Mouse (Mus musculus) brain, adult 2 months (tissue): Measurements from ENCODE around the gene Defb23.
"Not testable (repeated sequence)": the region's sequence is repeated elsewhere in the genome, so short reads cannot be mapped to it uniquely, and the experiment has no call there.

Experiments used
- DNase-seq: peaks from one replicate; pipeline ENCODE4 v3.0.0; 2011; ENCODE audit warnings: low read depth, low spot score

Defb23 gene

GRCm38 (mm10) chr2:152436983-152437860 lies 27.2 kb downstream of the Defb23 start:
- DNase-seq: peak; percentile 88

- DNase-seq: peak; percentile 60
Observed at GRCm38 (mm10) chr2:152436405-152436901, 28.0 kb downstream of the Defb23 start.

- not testable (repeated sequence) for DNase-seq
Observed at GRCm38 (mm10) chr2:152428481-152428880, 35.9 kb downstream of the Defb23 start.

DNA sequence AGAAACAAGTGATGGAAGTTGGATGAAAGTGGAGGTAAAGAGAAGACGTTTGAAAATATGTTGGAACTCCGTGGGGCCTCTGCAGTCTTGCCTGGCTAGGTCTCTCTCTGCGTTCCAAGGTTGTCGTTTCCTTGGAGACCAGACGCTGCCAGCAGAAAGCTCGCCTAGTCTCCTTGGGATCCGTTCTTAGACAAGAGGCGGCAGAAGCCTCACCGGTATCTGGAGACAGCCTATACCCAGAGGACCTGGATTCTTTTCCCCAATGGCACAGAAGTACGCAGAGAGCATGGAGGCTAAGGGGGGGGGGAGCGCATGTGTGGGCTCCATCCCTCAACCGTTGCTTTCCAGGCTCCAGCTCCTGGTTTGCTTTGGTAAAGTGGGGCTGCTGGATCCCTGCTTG lies 36.9 kb downstream of the Defb23 start:
- DNase-seq: peak; percentile 82

DNA sequence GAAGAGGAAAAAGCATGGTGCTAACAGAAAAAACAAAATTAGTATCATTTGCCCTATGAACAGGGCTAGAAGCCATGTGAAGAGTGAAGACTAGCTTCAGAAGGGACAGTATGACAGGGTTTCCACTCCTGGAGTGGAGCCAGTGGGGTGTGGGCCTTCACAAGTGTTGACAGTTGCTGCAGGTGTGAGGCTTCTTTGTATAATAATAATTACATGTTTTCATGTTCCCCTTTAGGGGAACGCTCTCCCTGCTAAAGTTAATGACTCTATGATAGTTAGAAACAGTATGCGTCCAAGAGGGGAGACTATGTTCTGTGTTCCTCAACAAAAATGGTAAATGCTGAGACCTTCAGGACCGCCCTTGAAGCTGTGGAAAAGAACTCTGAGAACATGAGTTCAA lies 48.6 kb downstream of the Defb23 start:
- DNase-seq: no peak

GRCm38 (mm10) chr2:152415287-152415686 lies 49.1 kb downstream of the Defb23 start, which contains the start of gene 6820408C15Rik:
TSS of gene 6820408C15Rik (plus strand) at chr2:152415587.
- DNase-seq: no peak

GRCm38 (mm10) chr2:152414591-152415165 lies 49.7 kb downstream of the Defb23 start, which contains the start of gene Zcchc3:
TSS of gene Zcchc3 (minus strand) at chr2:152415027.
- DNase-seq: peak; percentile 95

DNA sequence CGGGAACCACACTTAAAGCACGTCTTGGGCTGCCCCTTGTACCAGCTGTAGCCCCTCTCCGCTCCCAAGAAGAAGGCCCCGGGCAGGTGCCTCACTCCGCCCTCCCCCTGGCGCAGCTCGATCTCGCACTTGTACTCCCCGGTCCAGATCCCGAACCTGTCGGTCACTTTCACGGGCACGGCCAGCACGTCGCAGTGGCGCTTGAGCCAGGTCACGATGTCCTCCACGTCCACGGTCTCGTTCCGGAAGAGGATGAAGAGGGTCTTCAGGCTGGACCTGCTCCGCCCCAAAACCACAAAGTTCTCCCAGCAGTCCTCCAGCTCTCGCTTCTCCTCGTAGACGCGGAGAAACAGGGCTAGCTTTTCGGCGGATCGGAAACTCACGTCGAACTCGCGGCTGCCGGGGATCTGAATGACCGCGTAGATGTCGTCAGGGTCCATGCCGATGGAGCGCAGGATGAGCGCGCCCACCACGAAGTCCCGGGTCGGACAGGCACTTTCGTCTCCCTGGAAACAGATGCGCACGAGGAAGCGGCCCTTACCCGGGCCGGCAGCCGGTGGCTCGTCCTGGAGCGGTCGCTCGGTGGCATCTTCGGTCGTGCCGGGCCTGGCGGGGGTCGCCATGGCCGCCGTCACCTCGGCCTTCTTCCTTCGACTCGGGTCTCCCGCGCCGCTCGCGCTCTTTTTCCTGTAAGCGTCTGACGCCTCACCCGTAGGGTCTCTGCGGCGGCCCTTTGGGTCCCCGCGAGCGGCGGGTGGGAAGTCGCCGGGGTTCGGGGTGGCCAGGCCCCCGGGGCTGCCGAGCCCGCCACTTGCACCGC lies 50.4 kb downstream of the Defb23 start:
- DNase-seq: no peak

DNA sequence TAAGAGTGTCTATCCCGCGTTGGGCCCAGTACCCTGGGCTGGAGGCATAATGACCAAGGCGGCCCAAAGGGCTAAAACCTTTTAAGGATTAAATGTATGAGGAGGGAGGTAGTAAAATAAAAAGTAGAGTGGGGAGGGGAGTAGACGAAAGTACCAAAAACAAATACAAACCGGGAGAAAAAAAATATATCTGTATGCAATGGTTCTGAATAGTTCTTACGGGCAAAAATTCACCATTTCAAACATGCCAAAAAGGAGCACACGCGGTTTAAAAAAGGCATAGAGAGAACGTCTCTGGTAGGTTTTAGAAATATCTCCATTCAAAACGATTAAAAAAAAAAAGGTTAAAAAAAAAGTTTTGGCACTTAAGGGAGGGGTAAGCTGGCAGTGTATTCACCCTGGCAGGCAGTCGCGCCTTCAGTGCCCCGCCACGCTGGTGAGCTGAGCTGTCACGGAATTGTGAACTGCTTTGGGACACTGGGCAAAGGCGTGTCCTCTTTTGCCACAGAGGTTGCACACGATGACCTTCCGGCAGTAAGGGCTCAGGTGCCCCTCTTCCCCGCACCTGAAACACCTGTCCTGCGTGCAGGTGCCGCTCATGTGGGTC lies 51.2 kb downstream of the Defb23 start:
- DNase-seq: no peak

DNA sequence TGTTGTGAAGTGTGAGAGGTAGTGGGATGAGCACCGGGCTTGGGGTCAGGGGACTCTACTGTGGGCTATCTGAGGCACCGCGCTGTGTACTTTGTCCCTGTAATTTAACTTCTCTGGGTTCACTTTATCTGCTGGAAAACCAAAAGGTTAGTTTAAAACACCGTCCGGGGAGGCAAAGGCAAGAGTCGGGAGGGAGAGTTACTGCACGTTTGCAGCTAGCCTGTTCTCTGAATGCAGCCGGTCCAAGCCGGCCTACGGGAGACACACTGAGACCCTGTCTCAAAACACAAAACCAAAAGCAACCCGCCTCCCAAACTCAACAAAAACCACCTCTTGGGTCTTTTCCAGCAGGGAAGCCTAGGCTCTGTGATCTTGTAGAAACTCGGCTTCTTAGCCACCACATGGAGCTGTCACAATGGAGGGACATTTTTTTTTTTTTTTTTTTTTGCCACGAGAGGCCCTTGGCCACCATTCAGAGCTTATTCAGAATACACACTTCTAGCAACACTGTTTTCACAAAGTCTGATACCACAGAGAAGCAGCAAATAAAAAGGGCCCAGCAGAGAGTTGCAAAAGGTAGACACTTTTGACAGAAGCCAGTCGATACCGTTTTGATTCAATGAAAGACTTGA lies 51.8 kb downstream of the Defb23 start:
- DNase-seq: no peak

DNA sequence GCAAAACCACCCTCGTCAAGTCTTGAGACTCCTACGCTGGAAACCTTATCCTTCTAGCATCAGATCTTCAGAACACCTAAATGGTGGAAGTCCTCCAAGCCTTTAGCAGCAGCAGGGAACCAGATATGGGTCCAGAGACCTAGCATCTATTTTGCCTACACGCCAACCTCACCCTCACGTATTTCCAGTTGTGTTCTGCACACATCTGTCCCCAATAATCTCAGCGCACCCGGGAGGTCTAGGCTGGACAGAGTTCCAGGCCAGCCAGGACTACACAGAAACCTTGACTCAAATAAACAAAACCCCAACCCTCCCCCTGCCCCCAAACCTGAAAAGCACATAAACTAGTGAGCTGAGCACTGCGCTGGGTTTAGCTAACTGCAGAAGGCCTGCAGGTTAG lies 52.9 kb downstream of the Defb23 start:
- no peak for DNase-seq

GRCm38 (mm10) chr2:152410971-152411371 lies 53.4 kb downstream of the Defb23 start:
- peak; percentile 76 for DNase-seq

GRCm38 (mm10) chr2:152409781-152410180 lies 54.6 kb downstream of the Defb23 start:
- no peak for DNase-seq
